Mouse (Mus musculus): Measurements from ENCODE around the gene Galnt18. TPM values are rescaled to one million over a fixed set of nuclear protein-coding genes. Genes with fewer than 3 reads are reported as not detected.

Gene Galnt18
- polyA plus RNA-seq, 1 experiment from 2014 or later: 18.2 TPM

GRCm38 (mm10) chr7:111616231-111616937, 163.4 kb downstream of the Galnt18 start:
- 69% methylated on average over 16 of the region's 16 CpGs for WGBS
- Histone ChIP-seq H3K9me3 (ENCODE audit: low read depth, low read length) (no peaks in the 10 kb centered on the region), H3K4me3 (ENCODE audit: low read depth, low read length) (no peak overlapping the region), H3K27me3 (ENCODE audit: insufficient read depth, low read length) (no peaks in the 10 kb centered on the region), H3K27ac (ENCODE audit: low read depth) (no peak overlapping the region), H3K36me3 (ENCODE audit: insufficient read depth) (no peaks in the 10 kb centered on the region), H3K9ac (no peak overlapping the region), H3K4me1 (ENCODE audit: insufficient read depth) (no peaks in the 10 kb centered on the region), H3K4me2 (no peak overlapping the region)
- DNase-seq (no peak), ATAC-seq (ENCODE audit: insufficient read depth) (no peak)
- no peak for TF ChIP-seq CTCF (IDR thresholded peaks at IDR 0.05; ENCODE audit: low read depth)

- Histone ChIP-seq H3K36me3 (ENCODE audit: insufficient read depth) (no peaks in the 10 kb centered on the region), H3K9me3 (ENCODE audit: low read depth, low read length) (no peaks in the 10 kb centered on the region), H3K4me1 (ENCODE audit: insufficient read depth) (no peaks in the 10 kb centered on the region), H3K4me3 (ENCODE audit: low read depth, low read length) (no peak overlapping the region), H3K27ac (ENCODE audit: low read depth) (no peak overlapping the region), H3K27me3 (ENCODE audit: insufficient read depth, low read length) (no peaks in the 10 kb centered on the region), H3K9ac (no peak overlapping the region), H3K4me2 (no peak overlapping the region)
- DNase-seq (no peak), ATAC-seq (ENCODE audit: insufficient read depth) (no peak)
- WGBS: 52% methylated on average over 1 of the region's 1 CpGs
- no peak for TF ChIP-seq CTCF (IDR thresholded peaks at IDR 0.05; ENCODE audit: low read depth)
Observed at GRCm38 (mm10) chr7:111614471-111614870, 165.3 kb downstream of the Galnt18 start.

DNA sequence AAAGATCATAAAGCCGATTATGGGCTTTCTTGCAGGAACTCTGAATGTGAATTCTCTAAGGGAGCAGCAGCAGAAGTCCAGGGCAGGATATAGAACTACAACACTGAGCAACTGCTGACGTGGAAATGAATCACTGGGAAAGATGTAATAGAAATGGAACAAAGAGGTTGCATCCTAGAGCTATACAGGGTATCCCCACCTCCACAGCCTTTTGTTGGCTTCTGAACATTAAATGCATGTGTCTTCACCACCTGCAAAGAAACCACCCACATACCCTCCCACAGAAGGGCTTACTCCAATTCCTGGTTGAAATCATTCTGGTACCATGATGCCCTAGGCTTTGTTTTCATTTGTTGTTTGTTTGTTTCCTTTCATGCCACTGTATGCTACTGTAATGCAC, 172.3 kb downstream of the Galnt18 start:
- H3K36me3 ChIP-seq (ENCODE audit: insufficient read depth): no peaks in the 10 kb centered on the region
- WGBS: 77% methylated on average over 2 of the region's 2 CpGs
- H3K4me2 ChIP-seq: no peak overlapping the region
- no peak overlapping the region for H3K4me3 ChIP-seq (ENCODE audit: low read depth, low read length)
- H3K9me3 ChIP-seq (ENCODE audit: low read depth, low read length): no peaks in the 10 kb centered on the region
- no peak overlapping the region for H3K9ac ChIP-seq
- TF ChIP-seq CTCF (IDR thresholded peaks at IDR 0.05; ENCODE audit: low read depth): no peak
- no peaks in the 10 kb centered on the region for H3K4me1 ChIP-seq (ENCODE audit: insufficient read depth)
- no peak for DNase-seq
- no peak for ATAC-seq (ENCODE audit: insufficient read depth)
- no peaks in the 10 kb centered on the region for H3K27me3 ChIP-seq (ENCODE audit: insufficient read depth, low read length)
- H3K27ac ChIP-seq (ENCODE audit: low read depth): no peak overlapping the region

DNA sequence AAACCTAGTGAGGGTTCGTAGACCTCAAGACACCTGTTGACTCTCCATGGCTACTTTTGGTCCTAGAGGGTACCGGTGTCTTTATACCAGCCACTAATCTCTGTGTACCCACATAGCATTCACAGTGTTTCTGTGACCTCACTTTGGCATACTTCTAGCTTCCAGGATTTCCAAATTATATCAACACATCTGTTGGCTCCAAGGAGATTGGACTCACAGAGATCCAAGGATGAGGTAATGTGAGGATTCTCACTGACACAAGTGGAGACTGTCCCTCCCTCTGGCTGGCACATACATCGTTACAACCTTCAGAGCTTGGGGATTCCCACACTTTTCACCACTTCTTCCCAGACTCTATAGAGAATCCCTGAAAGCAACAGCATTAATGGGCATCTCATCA, 173.7 kb downstream of the Galnt18 start:
- Histone ChIP-seq H3K9ac (no peak overlapping the region), H3K4me2 (no peak overlapping the region), H3K27ac (ENCODE audit: low read depth) (no peak overlapping the region), H3K36me3 (ENCODE audit: insufficient read depth) (no peaks in the 10 kb centered on the region), H3K4me1 (ENCODE audit: insufficient read depth) (no peaks in the 10 kb centered on the region), H3K4me3 (ENCODE audit: low read depth, low read length) (no peak overlapping the region), H3K27me3 (ENCODE audit: insufficient read depth, low read length) (no peaks in the 10 kb centered on the region), H3K9me3 (ENCODE audit: low read depth, low read length) (no peaks in the 10 kb centered on the region)
- TF ChIP-seq CTCF (IDR thresholded peaks at IDR 0.05; ENCODE audit: low read depth): no peak
- DNase-seq (no peak), ATAC-seq (ENCODE audit: insufficient read depth) (no peak)
- 89% methylated on average over 3 of the region's 3 CpGs for WGBS

DNA sequence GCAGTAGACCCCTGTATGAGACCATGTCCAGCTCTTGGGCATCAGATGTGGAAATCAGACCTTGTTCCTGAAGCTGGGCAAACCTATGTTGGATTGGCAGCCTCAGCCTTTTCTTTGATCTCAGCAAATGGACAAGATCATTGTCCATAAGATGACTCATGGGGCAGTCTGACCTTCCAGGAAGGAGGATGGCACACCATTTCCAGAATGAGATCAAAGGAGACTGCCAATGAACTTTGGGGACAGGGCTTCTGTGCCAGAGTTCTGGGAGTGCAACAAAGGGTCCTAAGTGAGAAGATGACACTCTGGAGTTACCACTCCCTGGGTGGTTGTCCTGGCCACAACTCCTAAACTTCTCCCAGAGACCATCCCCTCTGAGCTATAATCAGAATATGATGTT, 174.1 kb downstream of the Galnt18 start:
- Histone ChIP-seq H3K4me2 (no peak overlapping the region), H3K4me1 (ENCODE audit: insufficient read depth) (no peaks in the 10 kb centered on the region), H3K27ac (ENCODE audit: low read depth) (no peak overlapping the region), H3K27me3 (ENCODE audit: insufficient read depth, low read length) (no peaks in the 10 kb centered on the region), H3K9me3 (ENCODE audit: low read depth, low read length) (no peaks in the 10 kb centered on the region), H3K4me3 (ENCODE audit: low read depth, low read length) (no peak overlapping the region), H3K36me3 (ENCODE audit: insufficient read depth) (no peaks in the 10 kb centered on the region), H3K9ac (no peak overlapping the region)
- TF ChIP-seq CTCF (IDR thresholded peaks at IDR 0.05; ENCODE audit: low read depth): no peak
- ATAC-seq (ENCODE audit: insufficient read depth) (no peak), DNase-seq (no peak)

GRCm38 (mm10) chr7:111604578-111605208, 175.1 kb downstream of the Galnt18 start:
- H3K27ac ChIP-seq (ENCODE audit: low read depth): no peak overlapping the region
- ATAC-seq (ENCODE audit: insufficient read depth): no peak
- no peaks in the 10 kb centered on the region for H3K36me3 ChIP-seq (ENCODE audit: insufficient read depth)
- no peak overlapping the region for H3K4me3 ChIP-seq (ENCODE audit: low read depth, low read length)
- no peaks in the 10 kb centered on the region for H3K9me3 ChIP-seq (ENCODE audit: low read depth, low read length)
- no peak for TF ChIP-seq CTCF (IDR thresholded peaks at IDR 0.05; ENCODE audit: low read depth)
- H3K9ac ChIP-seq: no peak overlapping the region
- H3K27me3 ChIP-seq (ENCODE audit: insufficient read depth, low read length): no peaks in the 10 kb centered on the region
- no peaks in the 10 kb centered on the region for H3K4me1 ChIP-seq (ENCODE audit: insufficient read depth)
- no peak for DNase-seq
- 81% methylated on average over 2 of the region's 2 CpGs for WGBS
- no peak overlapping the region for H3K4me2 ChIP-seq

DNA sequence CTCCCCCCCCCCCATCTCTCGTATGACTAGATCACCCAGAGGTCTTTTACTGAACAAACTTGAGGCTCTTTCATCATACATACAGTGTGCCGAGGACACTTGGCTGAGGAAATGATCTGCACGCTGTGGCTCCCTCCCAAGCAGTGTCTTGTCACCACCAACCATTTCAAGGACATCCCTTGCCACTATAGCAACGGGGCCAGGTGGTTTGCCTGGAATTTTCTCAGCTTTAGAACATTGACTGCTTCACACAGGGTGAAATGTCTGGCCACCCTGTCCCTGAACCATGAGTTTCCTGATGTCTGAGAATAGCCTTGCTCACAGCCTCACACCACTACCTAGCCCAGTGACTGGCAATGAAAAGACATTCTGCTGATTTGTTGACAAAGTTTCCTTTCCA, 176.6 kb downstream of the Galnt18 start:
- Histone ChIP-seq H3K9me3 (ENCODE audit: low read depth, low read length) (no peaks in the 10 kb centered on the region), H3K27ac (ENCODE audit: low read depth) (no peak overlapping the region), H3K4me1 (ENCODE audit: insufficient read depth) (no peaks in the 10 kb centered on the region), H3K36me3 (ENCODE audit: insufficient read depth) (no peaks in the 10 kb centered on the region), H3K4me3 (ENCODE audit: low read depth, low read length) (no peak overlapping the region), H3K27me3 (ENCODE audit: insufficient read depth, low read length) (no peaks in the 10 kb centered on the region), H3K9ac (no peak overlapping the region), H3K4me2 (no peak overlapping the region)
- no peak for TF ChIP-seq CTCF (IDR thresholded peaks at IDR 0.05; ENCODE audit: low read depth)
- DNase-seq (no peak), ATAC-seq (ENCODE audit: insufficient read depth) (no peak)
- 58% methylated on average over 4 of the region's 4 CpGs for WGBS

All from lung, embryonic 14.5 days (tissue).